Mouse (Mus musculus) neural tube, embryonic 14.5 days (tissue): ENCODE measurements at regions not wholly inside any gene's neighbourhood (a gene's known extent, or its start where the extent isn't known, plus 50 kb on each side); places are given as distances from the start of the nearest gene placed in this dataset.
A peak's percentile ranks its signal among the peaks of the same experiment; 100 is the strongest.

Experiments
- ATAC-seq: fragments of 200-750 bp; cut with Nextera tagmentation; 2 replicates; pipeline ENCODE4 v1.8.0; 2017; ENCODE audit warnings: low read depth, mild to moderate bottlenecking, moderate TSS enrichment, moderate library complexity
- H3K27ac ChIP-seq: fragments of 300-500 bp; sonication (generic); 2 replicates; pipeline ENCODE4 v1.5.1; 2014; ENCODE audit warnings: low read depth, mild to moderate bottlenecking, control low read depth, low read length, moderate library complexity, mixed read lengths
- H3K27me3 ChIP-seq: fragments of 300-500 bp; sonication (generic); 2 replicates; pipeline ENCODE4 v1.6.1; 2014; ENCODE audit warnings: low read length; ENCODE audit not compliant: control insufficient read depth, insufficient read depth
- H3K36me3 ChIP-seq: fragments of 300-500 bp; sonication (generic); 2 replicates; pipeline ENCODE4 v1.6.1; 2014; ENCODE audit warnings: low read length, mixed read lengths; ENCODE audit not compliant: control insufficient read depth, insufficient read depth
- H3K4me1 ChIP-seq: fragments of 300-500 bp; sonication (generic); 2 replicates; pipeline ENCODE4 v1.6.1; 2014; ENCODE audit warnings: low read length; ENCODE audit not compliant: control insufficient read depth, insufficient read depth
- H3K4me2 ChIP-seq: fragments of 300-500 bp; sonication (generic); 2 replicates; pipeline ENCODE4 v1.6.1; 2014; ENCODE audit warnings: mild to moderate bottlenecking, low read depth, low read length, control low read depth
- H3K4me3 ChIP-seq: fragments of 300-500 bp; sonication (generic); 2 replicates; pipeline ENCODE4 v1.5.1; 2014; ENCODE audit warnings: low read depth, low read length, control low read depth, mixed read lengths
- H3K9ac ChIP-seq: fragments of 300-500 bp; sonication (generic); replicated peaks from 2 replicates; pipeline ENCODE4 v1.6.1; 2014; ENCODE audit warnings: low read depth, mild to moderate bottlenecking, control low read depth, low read length, mixed read lengths
- H3K9me3 ChIP-seq: fragments of 300-500 bp; sonication (generic); 2 replicates; pipeline ENCODE4 v1.6.1; 2016; ENCODE audit warnings: low read length; ENCODE audit not compliant: control insufficient read depth
- WGBS: fragments of 180-500 bp; shearing (Covaris S2); extraction: QIAGEN DNeasy Blood & Tissue Kit; methylation state at CpG from one replicate; pipeline ENCODE4 v1.1.7; 2014; 5-methylcytosine and 5-hydroxymethylcytosine counted together

GRCm38 (mm10) chr16:88412287-88412686 is 94.5 kb downstream of the Cldn17 start:
- Histone ChIP-seq H3K4me3 (no peak overlapping the region), H3K4me2 (no peak overlapping the region), H3K27ac (no peak overlapping the region), H3K36me3 (no peaks in the 10 kb centered on the region), H3K4me1 (no peaks in the 10 kb centered on the region), H3K9ac (no peak overlapping the region), H3K27me3 (no peaks in the 10 kb centered on the region), H3K9me3 (no peaks in the 10 kb centered on the region)
- 93% methylated on average over 1 of the region's 1 CpGs for WGBS
- ATAC-seq = no peak

GRCm38 (mm10) chr16:88408144-88408543 is 98.6 kb downstream of the Cldn17 start:
- Histone ChIP-seq H3K4me2 (no peak overlapping the region), H3K4me1 (no peaks in the 10 kb centered on the region), H3K9me3 (no peaks in the 10 kb centered on the region), H3K27me3 (no peaks in the 10 kb centered on the region), H3K4me3 (no peak overlapping the region), H3K36me3 (no peaks in the 10 kb centered on the region), H3K9ac (no peak overlapping the region), H3K27ac (no peak overlapping the region)
- no peak for ATAC-seq

GRCm38 (mm10) chr16:88404331-88404730 is 102.4 kb downstream of the Cldn17 start:
- H3K4me2 ChIP-seq = no peak overlapping the region

DNA sequence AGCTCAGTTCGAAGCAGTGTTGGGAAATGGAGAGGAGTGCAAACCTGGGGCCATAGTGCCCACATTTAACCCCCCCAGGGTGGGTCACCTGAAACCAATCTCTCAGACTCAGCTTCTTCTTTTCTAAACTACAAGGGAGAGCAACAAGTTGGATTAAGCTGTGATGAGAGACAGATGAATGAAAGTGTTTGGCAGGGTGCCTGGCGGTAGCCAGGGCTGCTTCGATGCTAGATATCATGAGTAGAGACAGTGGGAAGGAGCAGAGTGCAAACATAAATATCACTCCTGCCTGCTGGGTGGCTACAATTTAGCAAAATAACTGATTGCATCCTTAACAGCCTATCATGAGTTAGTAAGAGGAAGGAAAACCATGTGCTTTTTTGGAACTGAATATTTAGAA is 106.9 kb downstream of the Cldn17 start:
- H3K36me3 ChIP-seq = no peaks in the 10 kb centered on the region
- no peaks in the 10 kb centered on the region for H3K27me3 ChIP-seq
- H3K4me1 ChIP-seq = no peaks in the 10 kb centered on the region
- H3K4me3 ChIP-seq = no peak overlapping the region
- H3K9me3 ChIP-seq = no peaks in the 10 kb centered on the region
- H3K9ac ChIP-seq = no peak overlapping the region
- WGBS = 80% methylated on average over 3 of the region's 3 CpGs
- ATAC-seq = no peak
- H3K27ac ChIP-seq = no peak overlapping the region
- H3K4me2 ChIP-seq = no peak overlapping the region

More at GRCm38 (mm10) chr16:88404331-88404730, 102.4 kb downstream of the Cldn17 start:
- no peaks in the 10 kb centered on the region for H3K4me1 ChIP-seq
- no peak overlapping the region for H3K4me3 ChIP-seq
- 74% methylated on average over 4 of the region's 4 CpGs for WGBS
- no peak overlapping the region for H3K9ac ChIP-seq
- no peak for ATAC-seq
- H3K27me3 ChIP-seq = no peaks in the 10 kb centered on the region
- no peaks in the 10 kb centered on the region for H3K36me3 ChIP-seq
- H3K27ac ChIP-seq = no peak overlapping the region
- no peaks in the 10 kb centered on the region for H3K9me3 ChIP-seq

DNA sequence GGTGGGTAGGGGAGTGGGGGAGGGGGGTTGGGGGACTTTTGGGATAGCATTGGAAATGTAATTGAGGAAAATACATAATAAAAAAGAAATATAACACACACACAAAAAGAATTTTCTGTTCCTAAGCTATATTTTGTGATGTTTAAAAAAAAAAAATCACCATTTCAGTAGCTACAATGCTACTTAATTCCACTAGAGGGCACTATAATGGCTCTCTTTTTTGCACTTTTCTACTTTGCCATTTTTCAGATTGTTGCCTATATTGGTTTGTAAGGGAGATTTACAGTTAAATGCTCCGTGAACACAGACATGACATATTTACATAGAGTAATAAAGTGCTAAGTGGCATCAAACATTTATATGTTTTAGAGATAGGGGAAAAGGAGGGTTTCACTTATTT is 102.7 kb upstream of the Grik1 start:
- Histone ChIP-seq H3K9me3 (no peaks in the 10 kb centered on the region), H3K4me2 (no peak overlapping the region), H3K9ac (no peak overlapping the region), H3K27me3 (no peaks in the 10 kb centered on the region), H3K4me1 (no peaks in the 10 kb centered on the region), H3K27ac (no peak overlapping the region), H3K36me3 (no peaks in the 10 kb centered on the region), H3K4me3 (no peak overlapping the region)
- WGBS = 53% methylated on average over 1 of the region's 1 CpGs
- no peak for ATAC-seq

DNA sequence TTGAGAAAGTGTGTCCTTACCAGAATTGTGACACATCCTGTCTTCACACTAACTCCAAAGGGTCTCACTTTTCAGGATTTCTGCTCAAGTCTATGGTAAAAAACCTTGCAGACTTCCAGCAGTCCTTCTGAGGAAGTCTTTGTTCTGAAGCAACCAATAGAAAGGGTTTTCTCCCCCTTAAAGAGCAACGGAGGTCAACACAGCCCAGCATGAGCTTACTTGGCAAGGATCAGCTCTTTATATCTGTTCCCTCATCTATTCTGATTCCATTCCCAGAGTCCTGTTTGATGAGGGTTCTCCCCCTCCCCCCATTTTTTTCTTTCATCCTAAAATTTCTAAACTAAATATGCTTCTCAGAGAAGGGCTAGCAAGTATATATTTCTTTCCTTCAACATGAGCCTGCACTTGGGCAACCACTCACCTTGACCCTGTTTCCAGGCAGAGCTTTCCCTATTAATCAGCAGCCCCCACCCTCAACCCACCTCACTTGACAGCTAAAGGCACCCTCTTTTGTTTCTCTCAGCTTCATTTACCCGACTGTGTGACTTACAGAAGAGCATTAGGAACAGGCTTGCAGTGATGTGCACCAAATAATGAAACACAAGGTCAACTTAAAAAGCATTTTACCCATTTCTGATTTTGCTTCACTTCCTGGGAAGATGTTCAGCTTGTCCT is 91.7 kb upstream of the Grik1 start:
- ATAC-seq = no peak
- H3K4me3 ChIP-seq = no peak overlapping the region
- no peaks in the 10 kb centered on the region for H3K27me3 ChIP-seq
- WGBS = 4% methylated on average over 2 of the region's 2 CpGs
- no peak overlapping the region for H3K4me2 ChIP-seq
- no peak overlapping the region for H3K9ac ChIP-seq
- H3K27ac ChIP-seq = no peak overlapping the region
- no peaks in the 10 kb centered on the region for H3K4me1 ChIP-seq
- no peaks in the 10 kb centered on the region for H3K9me3 ChIP-seq
- H3K36me3 ChIP-seq = no peaks in the 10 kb centered on the region

DNA sequence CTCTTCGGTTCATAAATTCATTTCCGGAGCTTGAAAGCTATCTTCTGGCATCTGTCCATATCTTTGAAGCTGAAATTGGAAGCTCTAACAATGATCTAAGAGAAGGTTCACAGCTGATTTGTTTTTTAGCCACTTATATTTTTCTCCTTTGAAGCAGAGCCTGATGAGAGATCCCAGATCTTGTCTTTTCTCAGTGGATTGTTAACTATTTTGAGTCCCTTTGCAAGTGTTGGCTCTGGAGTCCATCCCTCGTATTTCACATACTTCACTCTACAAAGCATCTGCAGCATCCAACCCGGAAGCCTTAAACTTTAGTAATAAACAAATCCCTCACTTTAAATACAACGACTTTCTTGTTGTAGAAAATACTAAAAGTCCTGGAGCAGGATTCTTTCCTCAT is 85.6 kb upstream of the Grik1 start:
- 73% methylated on average over 5 of the region's 5 CpGs for WGBS
- H3K4me1 ChIP-seq = no peaks in the 10 kb centered on the region

DNA sequence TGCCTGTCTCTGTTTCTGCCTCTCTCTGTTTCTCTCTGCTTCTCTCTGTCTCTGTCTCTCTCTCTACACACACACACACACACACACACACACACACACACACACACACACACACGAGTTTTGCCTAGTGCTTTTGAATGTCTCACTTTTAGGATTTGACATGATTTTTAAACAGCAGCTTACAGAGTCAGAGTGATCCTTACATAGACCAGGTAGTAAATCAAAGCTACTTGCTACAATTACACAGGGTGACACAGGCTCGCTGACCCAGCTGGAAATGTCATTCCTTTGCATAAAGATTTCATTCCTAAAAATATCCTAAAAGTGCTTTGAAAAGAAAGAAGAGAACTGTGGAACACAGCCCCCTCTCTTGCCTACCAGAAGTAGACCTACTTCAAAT is 84.5 kb upstream of the Grik1 start:
- ATAC-seq = no peak
- Histone ChIP-seq H3K9me3 (no peaks in the 10 kb centered on the region), H3K27me3 (no peaks in the 10 kb centered on the region), H3K27ac (no peak overlapping the region), H3K9ac (no peak overlapping the region), H3K4me3 (no peak overlapping the region), H3K4me2 (no peak overlapping the region), H3K36me3 (no peaks in the 10 kb centered on the region), H3K4me1 (no peaks in the 10 kb centered on the region)
- WGBS = 15% methylated on average over 2 of the region's 2 CpGs

More for the DNA sequence above, 85.6 kb upstream of the Grik1 start:
- Histone ChIP-seq H3K9me3 (no peaks in the 10 kb centered on the region), H3K27me3 (no peaks in the 10 kb centered on the region), H3K4me2 (no peak overlapping the region), H3K4me3 (no peak overlapping the region), H3K36me3 (no peaks in the 10 kb centered on the region), H3K9ac (no peak overlapping the region), H3K27ac (no peak overlapping the region)
- ATAC-seq = no peak

DNA sequence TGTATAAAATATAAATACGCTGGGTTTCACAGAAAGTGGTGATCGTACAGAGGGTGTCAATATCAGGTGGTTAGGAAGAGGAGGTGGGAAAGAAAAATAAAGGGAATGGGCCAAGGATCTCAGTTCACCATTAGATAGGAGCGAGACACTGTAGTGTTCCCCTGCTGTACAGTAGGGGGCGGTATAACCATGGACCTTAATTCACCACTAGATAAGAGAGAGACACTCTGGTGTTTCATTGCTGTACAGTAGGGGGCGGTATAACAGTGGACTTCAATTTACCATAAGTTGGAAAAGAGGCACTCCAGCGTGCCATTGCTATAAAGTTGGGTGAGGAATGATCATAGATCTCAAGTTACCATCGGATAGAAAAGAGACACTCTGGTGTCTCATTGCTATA is 82.0 kb upstream of the Grik1 start:
- Histone ChIP-seq H3K4me1 (no peaks in the 10 kb centered on the region), H3K9ac (no peak overlapping the region), H3K27ac (no peak overlapping the region), H3K4me3 (no peak overlapping the region), H3K4me2 (no peak overlapping the region), H3K27me3 (no peaks in the 10 kb centered on the region), H3K9me3 (no peaks in the 10 kb centered on the region), H3K36me3 (no peaks in the 10 kb centered on the region)
- WGBS = 37% methylated on average over 7 of the region's 7 CpGs
- peak; percentile 65; the same call in 1 of the 2 replicates for ATAC-seq
